Mouse (Mus musculus) thymus, adult 2 months (tissue): ENCODE measurements around the gene Rsbn1. TPM values are rescaled to one million over a fixed set of nuclear protein-coding genes. Genes with fewer than 3 reads are reported as not detected.

Experiments used
- DNase-seq: peaks from one replicate; pipeline ENCODE4 v3.0.0; 2021
- H3K27ac ChIP-seq: fragments of 200-500 bp; 2 replicates; pipeline ENCODE4 v1.5.1; 2012; ENCODE audit warnings: low read length, control low read depth; ENCODE audit not compliant: control insufficient read depth, insufficient read depth
- H3K27me3 ChIP-seq: fragments of 200-500 bp; 2 replicates; pipeline ENCODE4 v1.6.1; 2012; ENCODE audit warnings: mild to moderate bottlenecking, low read length, moderate library complexity, mixed read lengths; ENCODE audit not compliant: control insufficient read depth, insufficient read depth
- H3K36me3 ChIP-seq: fragments of 200-500 bp; 2 replicates; pipeline ENCODE4 v1.6.1; 2012; ENCODE audit warnings: mild to moderate bottlenecking, low read length, moderate library complexity; ENCODE audit not compliant: control insufficient read depth, insufficient read depth
- H3K4me1 ChIP-seq: fragments of 200-500 bp; replicated peaks from 2 replicates; pipeline ENCODE4 v1.6.1; 2012; ENCODE audit warnings: low read length; ENCODE audit not compliant: control insufficient read depth, insufficient read depth
- H3K4me3 ChIP-seq: fragments of 200-500 bp; 2 replicates; pipeline ENCODE4 v1.5.1; 2012; ENCODE audit warnings: mild to moderate bottlenecking, low read length, control low read depth, moderate library complexity; ENCODE audit not compliant: control insufficient read depth, insufficient read depth
- CTCF ChIP-seq: fragments of 200-500 bp; IDR thresholded peaks from 2 replicates; pipeline ENCODE4 v1.5.1; 2012; ENCODE audit warnings: mild to moderate bottlenecking, control low read depth, low read length, moderate library complexity, borderline replicate concordance; ENCODE audit not compliant: control insufficient read depth, poor library complexity, insufficient read depth; ENCODE audit errors: extremely low read depth
- POLR2A ChIP-seq: fragments of 200-500 bp; IDR thresholded peaks from 2 replicates; pipeline ENCODE4 v1.6.1; 2012; ENCODE audit warnings: mild to moderate bottlenecking, low read length, control low read depth, moderate library complexity; ENCODE audit not compliant: control insufficient read depth, poor library complexity, insufficient read depth; ENCODE audit errors: extremely low read depth
- WGBS: fragments of 180-500 bp; shearing (Covaris S2); methylation state at CpG from one replicate; pipeline ENCODE4 v1.1.7; 2018; 5-methylcytosine and 5-hydroxymethylcytosine counted together
- polyA plus RNA-seq: library from polyadenylated mRNA; depleted of rRNA; stranded (reverse); fragments of >200 nt; gene quantifications from 2 replicates; pipeline ENCODE4 v1.2.3, GENCODE M21; 2012

Rsbn1 gene
- polyA plus RNA-seq, 1 experiment: 10.9 TPM

- no peaks in the 10 kb centered on the region for H3K27me3 ChIP-seq
- H3K4me3 ChIP-seq: peak overlapping the region; percentile 92
- WGBS: 2% methylated on average over 24 of the region's 24 CpGs
- TF ChIP-seq CTCF: no peak
- H3K36me3 ChIP-seq: peaks cover 12% of the 10 kb centered on the region
- H3K4me1 ChIP-seq: no peaks in the 10 kb centered on the region; the same call in 1 of the 2 replicates
- DNase-seq: peak; percentile 38
- no peak overlapping the region for H3K27ac ChIP-seq
Measured at GRCm38 (mm10) chr3:103968701-103969100, 54.8 kb downstream of the Rsbn1 start.

- Histone ChIP-seq H3K27me3 (no peaks in the 10 kb centered on the region), H3K36me3 (peaks cover 9% of the 10 kb centered on the region), H3K4me1 (no peaks in the 10 kb centered on the region; the same call in 1 of the 2 replicates), H3K4me3 (no peak overlapping the region), H3K27ac (no peak overlapping the region)
- no peak for DNase-seq
- TF ChIP-seq POLR2A (no peak), CTCF (no peak)
- 97% methylated on average over 2 of the region's 2 CpGs for WGBS
Measured at GRCm38 (mm10) chr3:103971157-103971556, 57.2 kb downstream of the Rsbn1 start.

- no peak for DNase-seq
- 95% methylated on average over 4 of the region's 4 CpGs for WGBS
- Histone ChIP-seq H3K4me3 (no peak overlapping the region), H3K27me3 (no peaks in the 10 kb centered on the region), H3K4me1 (no peaks in the 10 kb centered on the region), H3K27ac (no peak overlapping the region), H3K36me3 (peaks cover 49% of the 10 kb centered on the region)
- TF ChIP-seq POLR2A (no peak), CTCF (no peak)
Measured at GRCm38 (mm10) chr3:103984556-103984955, 70.6 kb downstream of the Rsbn1 start.

GRCm38 (mm10) chr3:103985194-103985593 lies 71.3 kb downstream of the Rsbn1 start:
- no peak overlapping the region for H3K4me3 ChIP-seq
- H3K4me1 ChIP-seq: no peaks in the 10 kb centered on the region
- 98% methylated on average over 2 of the region's 2 CpGs for WGBS
- no peak overlapping the region for H3K27ac ChIP-seq
- TF ChIP-seq POLR2A: no peak
- TF ChIP-seq CTCF: no peak
- peaks cover 54% of the 10 kb centered on the region for H3K36me3 ChIP-seq
- DNase-seq: no peak
- H3K27me3 ChIP-seq: no peaks in the 10 kb centered on the region

GRCm38 (mm10) chr3:103987831-103988432 lies 74.0 kb downstream of the Rsbn1 start:
- 91% methylated on average over 5 of the region's 5 CpGs for WGBS
- Histone ChIP-seq H3K27me3 (no peaks in the 10 kb centered on the region), H3K4me3 (no peak overlapping the region), H3K4me1 (no peaks in the 10 kb centered on the region), H3K36me3 (peaks cover 58% of the 10 kb centered on the region), H3K27ac (no peak overlapping the region)
- no peak for DNase-seq
- TF ChIP-seq CTCF (no peak), POLR2A (no peak)

- no peak overlapping the region for H3K27ac ChIP-seq
- H3K4me3 ChIP-seq: no peak overlapping the region
- no peak for DNase-seq
- no peaks in the 10 kb centered on the region for H3K4me1 ChIP-seq
- no peaks in the 10 kb centered on the region for H3K27me3 ChIP-seq
- no peak for TF ChIP-seq POLR2A
- no peak for TF ChIP-seq CTCF
- WGBS: 93% methylated on average over 4 of the region's 4 CpGs
- H3K36me3 ChIP-seq: peaks cover 54% of the 10 kb centered on the region
Measured at GRCm38 (mm10) chr3:103989352-103989751, 75.4 kb downstream of the Rsbn1 start.

- Histone ChIP-seq H3K27me3 (no peaks in the 10 kb centered on the region), H3K36me3 (peaks cover 42% of the 10 kb centered on the region), H3K4me3 (no peak overlapping the region), H3K4me1 (no peaks in the 10 kb centered on the region), H3K27ac (no peak overlapping the region)
- no peak for DNase-seq
- TF ChIP-seq CTCF: no peak
- no peak for TF ChIP-seq POLR2A
- WGBS: 91% methylated on average over 3 of the region's 3 CpGs
Measured at GRCm38 (mm10) chr3:103991271-103991670, 77.4 kb downstream of the Rsbn1 start.
